Mouse (Mus musculus): ENCODE results near the gene Phyh.
A peak's percentile ranks its signal among the peaks of the same experiment; 100 is the strongest.

GRCm38 (mm10) chr2:4918860-4919739 is at the start of gene Phyh:
- no peak; the same call in 1 of the 2 replicates for TF ChIP-seq CTCF (IDR thresholded peaks at IDR 0.05; ENCODE audit: borderline replicate concordance, control insufficient read depth, extremely low read depth, insufficient read depth, low read length, poor library complexity)
- peak; percentile 54 for TF ChIP-seq POLR2A (IDR thresholded peaks at IDR 0.05; ENCODE audit: control insufficient read depth, extremely low read depth, insufficient read depth, low read length, poor library complexity)

All from thymus, adult 2 months (tissue).